Mouse (Mus musculus) intestine, embryonic 14.5 days (tissue): ENCODE measurements around the gene Cgn. TPM values are rescaled to one million over a fixed set of nuclear protein-coding genes. Genes with fewer than 3 reads are reported as not detected.
A peak's percentile ranks its signal among the peaks of the same experiment; 100 is the strongest.

Experiments used
- ATAC-seq: fragments of 200-750 bp; cut with Nextera tagmentation; replicated peaks from 2 replicates; pipeline ENCODE4 v1.8.0; 2017; ENCODE audit warnings: low read depth, moderate number of reproducible peaks, moderate TSS enrichment, moderate library complexity; ENCODE audit not compliant: low FRiP score, low TSS enrichment
- DNase-seq: peaks from one replicate; pipeline ENCODE4 v3.0.0-alpha.2; 2018; ENCODE audit warnings: low spot score
- H3K27ac ChIP-seq: fragments of 300-500 bp; sonication (generic); 2 replicates; pipeline ENCODE4 v1.5.1; 2014; ENCODE audit warnings: low read depth, mild to moderate bottlenecking, control low read depth
- H3K27me3 ChIP-seq: fragments of 300-500 bp; sonication (generic); replicated peaks from 2 replicates; pipeline ENCODE4 v1.6.1; 2014; ENCODE audit warnings: low read length, control low read depth; ENCODE audit not compliant: control insufficient read depth, insufficient read depth
- H3K36me3 ChIP-seq: fragments of 300-500 bp; sonication (generic); 2 replicates; pipeline ENCODE4 v1.6.1; 2014; ENCODE audit warnings: low read length, control low read depth; ENCODE audit not compliant: control insufficient read depth, insufficient read depth
- H3K4me1 ChIP-seq: fragments of 300-500 bp; sonication (generic); replicated peaks from 2 replicates; pipeline ENCODE4 v1.6.1; 2014; ENCODE audit warnings: low read length, control low read depth, mixed read lengths; ENCODE audit not compliant: control insufficient read depth, insufficient read depth
- H3K4me2 ChIP-seq: fragments of 300-500 bp; sonication (generic); 2 replicates; pipeline ENCODE4 v1.6.1; 2014; ENCODE audit warnings: low read length
- H3K4me3 ChIP-seq: fragments of 300-500 bp; sonication (generic); 2 replicates; pipeline ENCODE4 v1.5.1; 2014; ENCODE audit warnings: low read depth, low read length, control low read depth, mixed read lengths
- H3K9ac ChIP-seq: fragments of 300-500 bp; sonication (generic); 2 replicates; pipeline ENCODE4 v1.6.1; 2014; ENCODE audit warnings: mild to moderate bottlenecking, low read length
- H3K9me3 ChIP-seq: fragments of 300-500 bp; sonication (generic); 2 replicates; pipeline ENCODE4 v1.6.1; 2016; ENCODE audit warnings: low read length, control low read depth; ENCODE audit not compliant: control insufficient read depth
- WGBS: fragments of 180-500 bp; shearing (Covaris S2); extraction: QIAGEN DNeasy Blood & Tissue Kit; methylation state at CpG from one replicate; pipeline ENCODE4 v1.1.7; 2014; 5-methylcytosine and 5-hydroxymethylcytosine counted together
- polyA plus RNA-seq: library from polyadenylated mRNA; unstranded; fragments of >200 nt; fragmentation: Nextera tagmentation; extraction: Ambion mirVana; gene quantifications from 2 replicates; pipeline ENCODE4 v1.2.1, GENCODE M21; 2014

Cgn gene
- polyA plus RNA-seq, 1 experiment from 2014 or later: 41.9 TPM

GRCm38 (mm10) chr3:94819452-94820425 lies 33.4 kb upstream of the Cgn start:
- H3K27ac ChIP-seq: no peak overlapping the region
- no peak overlapping the region for H3K4me2 ChIP-seq
- no peak for ATAC-seq
- WGBS: 69% methylated on average over 23 of the region's 24 CpGs
- 0 out of 2 replicates have a peak, but pooled peaks cover 4% of the 10 kb centered on the region for H3K4me1 ChIP-seq
- no peak overlapping the region for H3K4me3 ChIP-seq
- H3K36me3 ChIP-seq: no peaks in the 10 kb centered on the region
- no peaks in the 10 kb centered on the region for H3K9me3 ChIP-seq
- no peak for DNase-seq
- H3K27me3 ChIP-seq: no peaks in the 10 kb centered on the region
- no peak overlapping the region for H3K9ac ChIP-seq

- 88% methylated on average over 2 of the region's 2 CpGs for WGBS
- ATAC-seq: no peak
- H3K4me1 ChIP-seq: 0 out of 2 replicates have a peak, but pooled peaks cover 4% of the 10 kb centered on the region
Measured at GRCm38 (mm10) chr3:94817731-94818130, 31.4 kb upstream of the Cgn start.

GRCm38 (mm10) chr3:94815603-94816002 lies 29.3 kb upstream of the Cgn start:
- Histone ChIP-seq H3K36me3 (no peaks in the 10 kb centered on the region), H3K4me2 (no peak overlapping the region), H3K27ac (no peak overlapping the region), H3K4me3 (no peak overlapping the region), H3K9ac (no peak overlapping the region), H3K27me3 (no peaks in the 10 kb centered on the region), H3K9me3 (no peaks in the 10 kb centered on the region), H3K4me1 (0 out of 2 replicates have a peak, but pooled peaks cover 4% of the 10 kb centered on the region)
- ATAC-seq (no peak), DNase-seq (no peak)

More at GRCm38 (mm10) chr3:94817731-94818130, 31.4 kb upstream of the Cgn start:
- Histone ChIP-seq H3K4me3 (no peak overlapping the region), H3K36me3 (no peaks in the 10 kb centered on the region), H3K4me2 (no peak overlapping the region), H3K9me3 (no peaks in the 10 kb centered on the region), H3K9ac (no peak overlapping the region), H3K27me3 (no peaks in the 10 kb centered on the region), H3K27ac (no peak overlapping the region)
- DNase-seq: no peak

GRCm38 (mm10) chr3:94814663-94815062 lies 28.4 kb upstream of the Cgn start:
- Histone ChIP-seq H3K27ac (no peak overlapping the region), H3K4me2 (no peak overlapping the region), H3K27me3 (no peaks in the 10 kb centered on the region), H3K9ac (no peak overlapping the region), H3K4me3 (no peak overlapping the region), H3K9me3 (no peaks in the 10 kb centered on the region), H3K4me1 (0 out of 2 replicates have a peak, but pooled peaks cover 1% of the 10 kb centered on the region), H3K36me3 (no peaks in the 10 kb centered on the region)
- WGBS: 82% methylated on average over 4 of the region's 4 CpGs
- no peak for ATAC-seq
- DNase-seq: no peak

GRCm38 (mm10) chr3:94814063-94814462 lies 27.8 kb upstream of the Cgn start:
- H3K4me2 ChIP-seq: no peak overlapping the region
- no peaks in the 10 kb centered on the region for H3K4me1 ChIP-seq
- no peak overlapping the region for H3K4me3 ChIP-seq
- ATAC-seq: no peak
- H3K36me3 ChIP-seq: no peaks in the 10 kb centered on the region
- DNase-seq: no peak
- no peak overlapping the region for H3K9ac ChIP-seq
- H3K27me3 ChIP-seq: no peaks in the 10 kb centered on the region
- H3K27ac ChIP-seq: no peak overlapping the region
- 67% methylated on average over 4 of the region's 4 CpGs for WGBS
- no peaks in the 10 kb centered on the region for H3K9me3 ChIP-seq

GRCm38 (mm10) chr3:94813651-94814050 lies 27.4 kb upstream of the Cgn start:
- 78% methylated on average over 3 of the region's 3 CpGs for WGBS
- ATAC-seq: no peak

GRCm38 (mm10) chr3:94811628-94812027 lies 25.3 kb upstream of the Cgn start:
- H3K4me3 ChIP-seq: no peak overlapping the region
- no peak for ATAC-seq
- WGBS: 20% methylated on average over 4 of the region's 4 CpGs
- H3K9ac ChIP-seq: no peak overlapping the region
- no peaks in the 10 kb centered on the region for H3K4me1 ChIP-seq
- no peak overlapping the region for H3K27ac ChIP-seq
- DNase-seq: no peak
- no peaks in the 10 kb centered on the region for H3K27me3 ChIP-seq
- H3K9me3 ChIP-seq: no peaks in the 10 kb centered on the region
- no peaks in the 10 kb centered on the region for H3K36me3 ChIP-seq
- H3K4me2 ChIP-seq: 0 out of 2 replicates have a peak overlapping the region, but pooled peaks have one; percentile 3

More at GRCm38 (mm10) chr3:94813651-94814050, 27.4 kb upstream of the Cgn start:
- H3K9me3 ChIP-seq: no peaks in the 10 kb centered on the region
- no peaks in the 10 kb centered on the region for H3K36me3 ChIP-seq
- H3K27ac ChIP-seq: no peak overlapping the region
- no peaks in the 10 kb centered on the region for H3K27me3 ChIP-seq
- no peak for DNase-seq
- H3K4me1 ChIP-seq: no peaks in the 10 kb centered on the region
- no peak overlapping the region for H3K4me2 ChIP-seq
- H3K9ac ChIP-seq: no peak overlapping the region
- H3K4me3 ChIP-seq: no peak overlapping the region

GRCm38 (mm10) chr3:94808296-94808695 lies 22.0 kb upstream of the Cgn start:
- no peaks in the 10 kb centered on the region for H3K4me1 ChIP-seq
- H3K27me3 ChIP-seq: no peaks in the 10 kb centered on the region
- ATAC-seq: no peak

More at GRCm38 (mm10) chr3:94808296-94808695, 22.0 kb upstream of the Cgn start:
- Histone ChIP-seq H3K4me3 (no peak overlapping the region), H3K9me3 (no peaks in the 10 kb centered on the region), H3K9ac (no peak overlapping the region), H3K4me2 (no peak overlapping the region), H3K36me3 (no peaks in the 10 kb centered on the region), H3K27ac (no peak overlapping the region)
- no peak for DNase-seq
- WGBS: 81% methylated on average over 1 of the region's 1 CpGs
